Mouse (Mus musculus) left cerebral cortex, adult 8-10 months (tissue): ENCODE data around the gene Khk. TPM values are rescaled to one million over a fixed set of nuclear protein-coding genes. Genes with fewer than 3 reads are reported as not detected.

Source experiments
- DNase-seq, 2 experiments: peaks; one replicate each; pipeline ENCODE4 v3.0.0; 2022; ENCODE audit warnings: low spot score in 2 of 2
- total RNA-seq, 4 experiments: library from RNA; stranded (reverse); gene quantifications; 2 replicates each; pipeline ENCODE4 v1.2.4; 2022

Gene Khk
- total RNA-seq, 4 experiments from 2014 or later: 16.2 to 21.5 (median 18.9) TPM

GRCm38 (mm10) chr5:30934725-30935461, 13.7 kb downstream of the Khk start:
- DNase-seq: no peak

GRCm38 (mm10) chr5:30943004-30943403, 21.8 kb downstream of the Khk start:
- no peak for DNase-seq

GRCm38 (mm10) chr5:30944344-30944743, 23.1 kb downstream of the Khk start:
- DNase-seq: no peak

GRCm38 (mm10) chr5:30944956-30945781, 23.9 kb downstream of the Khk start, which contains the start of gene Cgref1:
TSS of gene Cgref1 (minus strand) at chr5:30945591.
- DNase-seq: peak; percentile 55 to 82

- DNase-seq: no peak
Measured at GRCm38 (mm10) chr5:30948620-30949019, 27.4 kb downstream of the Khk start.

- DNase-seq: peak; percentile 85 to 93
Measured at GRCm38 (mm10) chr5:30949654-30950326, 28.6 kb downstream of the Khk start.

- no peak for DNase-seq
Measured at GRCm38 (mm10) chr5:30950451-30950850, 29.2 kb downstream of the Khk start.

GRCm38 (mm10) chr5:30950922-30951321, 29.7 kb downstream of the Khk start:
- DNase-seq: no peak

GRCm38 (mm10) chr5:30951706-30952105, 30.5 kb downstream of the Khk start:
- no peak for DNase-seq

- DNase-seq: no peak
Measured at GRCm38 (mm10) chr5:30952551-30952950, 31.3 kb downstream of the Khk start.

- no peak for DNase-seq
Measured at GRCm38 (mm10) chr5:30954065-30954464, 32.8 kb downstream of the Khk start.

- no peak for DNase-seq
Measured at GRCm38 (mm10) chr5:30954556-30954955, 33.3 kb downstream of the Khk start.

- DNase-seq: no peak
Measured at GRCm38 (mm10) chr5:30955751-30956150, 34.5 kb downstream of the Khk start.

GRCm38 (mm10) chr5:30957891-30958290, 36.7 kb downstream of the Khk start:
- no peak for DNase-seq

GRCm38 (mm10) chr5:30959198-30959854, 38.1 kb downstream of the Khk start:
- no peak for DNase-seq

- DNase-seq: peak; percentile 97
Measured at GRCm38 (mm10) chr5:30959966-30960501, 38.8 kb downstream of the Khk start, which contains the start of gene Preb. TSS of gene Preb (minus strand) at chr5:30960361.

GRCm38 (mm10) chr5:30960814-30961213, 39.6 kb downstream of the Khk start:
- DNase-seq: no peak

- DNase-seq: no peak
Measured at GRCm38 (mm10) chr5:30961545-30962505, 40.6 kb downstream of the Khk start.

GRCm38 (mm10) chr5:30963916-30964315, 42.7 kb downstream of the Khk start:
- no peak for DNase-seq

GRCm38 (mm10) chr5:30966189-30966588, 45.0 kb downstream of the Khk start:
- DNase-seq: no peak
